ENCODE assay signal across 25 mouse cellular contexts in genomic region chr7:84147746-84148145, GRCm38 (mm10). TPM values are rescaled to one million over a fixed set of nuclear protein-coding genes. Genes with fewer than 3 reads are reported as not detected.
A peak's percentile ranks its signal among the peaks of the same experiment; 100 is the strongest.
DNase-seq lines count a peak whose midpoint lies in the region; ATAC-seq and TF ChIP-seq lines count a peak whose summit lies in the region.
"Had no signal": no experiment of that assay in that cellular context is flagged by ENCODE, and none has a peak within 500 bp of the region (broad histone marks: within the 10 kb centered on the region; RNA-seq: fewer than 3 reads in every experiment).

No protein-coding gene starts in this region.

- H3K36me3 ChIP-seq in liver, adult 2 months (ENCODE audit: control insufficient read depth, insufficient read depth, low read length), result no peaks in the 10 kb centered on the region
- H3K36me3 ChIP-seq in midbrain, embryonic 13.5 days, result no peaks in the 10 kb centered on the region
- H3K36me3 ChIP-seq in midbrain, postnatal 0 days (ENCODE audit: insufficient read depth, low read length), result no peaks in the 10 kb centered on the region
- H3K36me3 ChIP-seq: embryonic facial prominence, embryonic 15.5 days had no signal

- no peak overlapping the region for H3K4me3 ChIP-seq in liver, adult 2 months (ENCODE audit: insufficient read depth, low read depth, low read length)
- H3K4me3 ChIP-seq in midbrain, embryonic 13.5 days (replicated peaks), result no peak overlapping the region
- H3K4me3 ChIP-seq in midbrain, postnatal 0 days (ENCODE audit: low read depth, low read length), result no peak overlapping the region
- H3K4me3 ChIP-seq: embryonic facial prominence, embryonic 15.5 days; erythroblast, embryonic 14.5 days; forebrain, embryonic 10.5 days; gastrocnemius, adult 2 months; heart, embryonic 10.5 days had no signal

- no peaks in the 10 kb centered on the region for H3K27me3 ChIP-seq in liver, adult 2 months (ENCODE audit: control insufficient read depth, insufficient read depth, low read length)
- no peaks in the 10 kb centered on the region for H3K27me3 ChIP-seq in midbrain, embryonic 13.5 days
- H3K27me3 ChIP-seq in midbrain, postnatal 0 days (ENCODE audit: insufficient read depth, low read length), result no peaks in the 10 kb centered on the region
- H3K27me3 ChIP-seq: embryonic facial prominence, embryonic 15.5 days had no signal

- peak; percentile 68 for DNase-seq in heart, adult 11 months
- DNase-seq in heart, postnatal 4 days, result no peak
- peak; percentile 64 for DNase-seq in liver, adult 2 months (ENCODE audit: extremely low read depth, low read depth, low spot score)
- DNase-seq in liver, result no peak
- no peak for DNase-seq in midbrain, postnatal 0 days (ENCODE audit: low spot score)
- DNase-seq in left cerebral cortex, adult 8-10 months (ENCODE audit: low spot score in 2 of 2), result no peak
- no peak for DNase-seq in heart, postnatal 25 days (ENCODE audit: low spot score)
- DNase-seq: adrenal gland, adult 8-10 months; adrenal gland, postnatal 36 days; B cell, adult 2 months; cerebellum, adult 2 months; cerebellum, postnatal 10 days; embryo, embryonic 11 days; gastrocnemius, adult 2 months; gastrocnemius, postnatal 36 days; heart, adult 18-20 months; heart, postnatal 14 days had no signal

- no peaks in the 10 kb centered on the region for H3K9me3 ChIP-seq in midbrain, embryonic 13.5 days
- H3K9me3 ChIP-seq in midbrain, postnatal 0 days (ENCODE audit: low read length), result no peaks in the 10 kb centered on the region
- H3K9me3 ChIP-seq: embryonic facial prominence, embryonic 15.5 days; forebrain, embryonic 10.5 days; G1E; heart, embryonic 10.5 days had no signal

- 0 out of 2 replicates have a peak overlapping the region, but pooled peaks have one; percentile 6 for H3K4me2 ChIP-seq in midbrain, embryonic 13.5 days (replicated peaks)
- H3K4me2 ChIP-seq in midbrain, postnatal 0 days (ENCODE audit: low read depth, low read length, poor library complexity, severe bottlenecking), result no peak overlapping the region
- H3K4me2 ChIP-seq: embryonic facial prominence, embryonic 15.5 days had no signal

- H3K79me2 ChIP-seq in liver, adult 2 months (ENCODE audit: control insufficient read depth, insufficient read depth, low read length), result peaks cover 53% of the 10 kb centered on the region

- H3K27ac ChIP-seq in liver, adult 2 months (replicated peaks; ENCODE audit: insufficient read depth, low read depth, low read length), result peak overlapping the region; percentile 74
- H3K27ac ChIP-seq in midbrain, embryonic 13.5 days, result no peak overlapping the region
- H3K27ac ChIP-seq in midbrain, postnatal 0 days (ENCODE audit: low read depth, low read length), result no peak overlapping the region
- H3K27ac ChIP-seq: embryonic facial prominence, embryonic 15.5 days; forebrain, embryonic 10.5 days; gastrocnemius, adult 2 months; heart, embryonic 10.5 days had no signal

- WGBS in liver, adult 2 months, result 31% methylated on average over 1 of the region's 1 CpGs
- WGBS in midbrain, embryonic 13.5 days, result 82% methylated on average over 1 of the region's 1 CpGs
- WGBS in midbrain, postnatal 0 days, result 74% methylated on average over 1 of the region's 1 CpGs

- TF ChIP-seq POLR2A in liver, adult 2 months (IDR thresholded peaks at IDR 0.05; ENCODE audit: extremely low read depth, insufficient read depth, low read length), result no peak

- no peak overlapping the region for H3K9ac ChIP-seq in liver, adult 2 months (ENCODE audit: low read depth, low read length)
- H3K9ac ChIP-seq in midbrain, embryonic 13.5 days (replicated peaks), result no peak overlapping the region
- H3K9ac ChIP-seq in midbrain, postnatal 0 days (replicated peaks; ENCODE audit: low read length, poor library complexity, severe bottlenecking), result no peak overlapping the region
- H3K9ac ChIP-seq: embryonic facial prominence, embryonic 15.5 days had no signal

- H3K4me1 ChIP-seq in liver, adult 2 months (ENCODE audit: control insufficient read depth, insufficient read depth, low read length), result peaks cover 38% of the 10 kb centered on the region
- H3K4me1 ChIP-seq in midbrain, embryonic 13.5 days (replicated peaks), result peaks cover 86% of the 10 kb centered on the region
- H3K4me1 ChIP-seq in midbrain, postnatal 0 days (ENCODE audit: insufficient read depth, low read length), result peaks cover 21% of the 10 kb centered on the region

- intact Hi-C loops in heart, postnatal 25 days (cut with DNase I), result no loop called here

- no peak for TF ChIP-seq CTCF in liver, adult 2 months (IDR thresholded peaks at IDR 0.05; ENCODE audit: low read depth, low read length)
- TF ChIP-seq CTCF in midbrain, postnatal 0 days (IDR thresholded peaks at IDR 0.05), result no peak

- no peak for ATAC-seq in midbrain, embryonic 13.5 days
- no peak for ATAC-seq in midbrain, postnatal 0 days (ENCODE audit: low FRiP score)
- ATAC-seq: CD4-positive, CD25-positive, alpha-beta regulatory T cell, adult 4 months; forebrain, embryonic 14.5 days had no signal

RNA-seq across cellular contexts. Expression of gene Abhd17c, which starts 3.9 kb away (rescaled TPM):
- total RNA-seq in heart, postnatal 4 days (2021), result 10 to 100 TPM; 58.0 to 58.6 TPM
- total RNA-seq in liver, adult 2 months (2014; rRNA removed), result 32.4 and 49.3 TPM in 2 replicates
- polyA plus RNA-seq in liver, adult 2 months (2012; rRNA removed), result 102 and 104 TPM in 2 replicates
- polyA plus RNA-seq in midbrain, embryonic 13.5 days (2015; fragmentation: Nextera tagmentation; extraction: Ambion mirVana), result 15.5 and 22.9 TPM in 2 replicates
- 81.9 and 89.8 TPM in 2 replicates for total RNA-seq in midbrain, postnatal 0 days (2014; rRNA removed)
- polyA plus RNA-seq in midbrain, postnatal 0 days (2015; fragmentation: Nextera tagmentation; extraction: Ambion mirVana), result 66.9 and 76.9 TPM in 2 replicates
- 10 to 100 TPM; 31.1 to 34.7 (median 32.1) TPM for total RNA-seq in left cerebral cortex, adult 8-10 months (2022)
- 10 to 100 TPM; 32.1 to 32.4 TPM for total RNA-seq in heart, postnatal 25 days (2021)

Comparison
In these comparisons a context has a peak if more than half of its experiments do, and no peak if none do; other contexts are left out.
1. DNase-seq: peak in heart, adult 11 months (single experiment) and liver, adult 2 months (single experiment); none in heart, postnatal 4 days (single experiment), liver (single experiment), midbrain, postnatal 0 days (single experiment), left cerebral cortex, adult 8-10 months (0 of 2) and heart, postnatal 25 days (single experiment).